Mouse (Mus musculus) C2C12 (cell line): ENCODE measurements around the gene Olfr669.

ENCODE experiments used
- CEBPB ChIP-seq: IDR thresholded peaks from one replicate; pipeline ENCODE4 v1.6.1; 2011; ENCODE audit warnings: low read depth, mild to moderate bottlenecking, control low read depth, moderate library complexity
- CTCF ChIP-seq: IDR thresholded peaks from one replicate; pipeline ENCODE4 v1.5.1; 2011; ENCODE audit not compliant: control insufficient read depth, insufficient read depth, insufficient read length
- MAX ChIP-seq: IDR thresholded peaks from one replicate; pipeline ENCODE4 v1.6.1; 2011; ENCODE audit warnings: mild to moderate bottlenecking, control low read depth
- MYOD1 ChIP-seq: IDR thresholded peaks from one replicate; pipeline ENCODE4 v1.6.1; 2011; ENCODE audit warnings: low read depth; ENCODE audit not compliant: control insufficient read depth, insufficient read length
- USF1 ChIP-seq: IDR thresholded peaks from one replicate; pipeline ENCODE4 v1.6.1; 2011; ENCODE audit warnings: low read depth, mild to moderate bottlenecking, control low read depth, moderate library complexity

- no peak for TF ChIP-seq CTCF
- TF ChIP-seq USF1: no peak
- TF ChIP-seq CEBPB: no peak
- no peak for TF ChIP-seq MYOD1
- TF ChIP-seq MAX: no peak
These were observed 12.7 kb upstream of the Olfr669 start, which contains the start of gene Olfr667 for GRCm38 (mm10) chr7:104921382-104921781.
